Mouse (Mus musculus) thymus, postnatal 36 days (tissue): ENCODE data around the gene Ccz1.
A peak's percentile ranks its signal among the peaks of the same experiment; 100 is the strongest.

Experiments used
- DNase-seq, 2 experiments: peaks; one replicate each; pipeline ENCODE4 v3.0.0; 2022; ENCODE audit warnings: mixed read lengths in 2 of 2

Gene Ccz1

GRCm38 (mm10) chr5:143993849-143994248 lies 20.8 kb downstream of the Ccz1 start:
- DNase-seq = no peak

DNA sequence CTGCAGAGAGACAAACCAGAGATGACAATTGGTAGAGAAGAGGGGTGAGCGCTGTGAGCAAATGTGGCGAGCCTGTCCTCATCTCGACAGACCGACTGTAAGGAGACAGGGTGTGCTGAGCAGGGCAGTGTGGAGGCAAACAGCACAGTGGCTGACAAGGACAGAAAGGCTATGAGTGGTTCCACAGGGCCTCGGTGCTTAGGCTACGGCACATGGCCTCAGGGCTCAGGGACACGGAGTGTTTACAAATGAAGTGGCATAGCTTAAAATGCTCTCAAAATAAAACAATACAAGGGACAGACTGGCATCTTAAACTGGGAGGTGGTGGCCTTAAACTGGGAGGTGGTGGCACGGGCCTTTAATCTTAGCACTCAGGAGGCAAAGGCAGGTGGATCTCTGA lies 21.4 kb downstream of the Ccz1 start:
- DNase-seq = no peak

- no peak for DNase-seq
Observed at GRCm38 (mm10) chr5:143992661-143993060, 22.0 kb downstream of the Ccz1 start.

GRCm38 (mm10) chr5:143990086-143990485 lies 24.6 kb downstream of the Ccz1 start:
- DNase-seq = no peak

GRCm38 (mm10) chr5:143989046-143989445 lies 25.6 kb downstream of the Ccz1 start:
- DNase-seq = no peak

DNA sequence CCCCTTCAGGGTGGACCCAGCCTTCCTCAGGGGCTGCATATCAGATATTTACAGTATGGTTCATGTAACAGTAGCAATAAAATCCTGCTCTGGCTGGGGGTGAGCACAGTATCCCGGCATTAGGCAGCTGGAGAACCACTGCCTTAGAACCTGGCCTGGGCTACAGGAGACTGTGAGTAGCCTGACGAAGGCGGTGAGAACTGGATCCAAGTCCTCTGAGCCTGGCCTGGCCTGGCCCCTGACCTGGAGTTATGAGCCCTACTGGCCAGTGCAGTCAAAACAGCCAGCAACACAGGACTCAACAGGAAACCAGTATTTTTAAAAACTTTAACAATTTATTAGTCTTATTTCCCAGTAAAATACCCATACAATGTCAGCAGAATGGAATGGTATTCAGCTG lies 27.1 kb downstream of the Ccz1 start:
- no peak for DNase-seq

- no peak for DNase-seq
Observed at GRCm38 (mm10) chr5:143985381-143985780, 29.3 kb downstream of the Ccz1 start.

DNA sequence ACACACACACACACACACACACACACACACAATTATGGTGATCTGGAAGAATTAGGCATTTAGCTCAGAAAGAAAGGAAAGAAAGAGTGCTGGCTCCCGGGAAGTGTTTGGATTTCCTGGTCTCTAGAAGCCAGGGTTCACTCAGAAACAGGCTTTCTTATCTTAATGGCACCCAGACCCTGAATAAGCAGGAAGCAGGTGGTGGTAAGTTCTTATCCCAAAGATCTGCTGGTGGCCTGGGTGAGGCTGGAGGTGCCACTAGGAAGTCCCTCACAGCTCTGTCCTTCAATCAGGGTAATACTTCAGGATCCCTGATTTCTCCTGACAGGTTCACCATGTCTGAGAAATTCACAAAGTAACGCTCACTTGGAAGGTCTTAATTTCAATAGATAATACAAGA lies 32.3 kb downstream of the Ccz1 start:
- DNase-seq = no peak

- no peak for DNase-seq
Observed at GRCm38 (mm10) chr5:143980858-143981257, 33.8 kb downstream of the Ccz1 start.

DNA sequence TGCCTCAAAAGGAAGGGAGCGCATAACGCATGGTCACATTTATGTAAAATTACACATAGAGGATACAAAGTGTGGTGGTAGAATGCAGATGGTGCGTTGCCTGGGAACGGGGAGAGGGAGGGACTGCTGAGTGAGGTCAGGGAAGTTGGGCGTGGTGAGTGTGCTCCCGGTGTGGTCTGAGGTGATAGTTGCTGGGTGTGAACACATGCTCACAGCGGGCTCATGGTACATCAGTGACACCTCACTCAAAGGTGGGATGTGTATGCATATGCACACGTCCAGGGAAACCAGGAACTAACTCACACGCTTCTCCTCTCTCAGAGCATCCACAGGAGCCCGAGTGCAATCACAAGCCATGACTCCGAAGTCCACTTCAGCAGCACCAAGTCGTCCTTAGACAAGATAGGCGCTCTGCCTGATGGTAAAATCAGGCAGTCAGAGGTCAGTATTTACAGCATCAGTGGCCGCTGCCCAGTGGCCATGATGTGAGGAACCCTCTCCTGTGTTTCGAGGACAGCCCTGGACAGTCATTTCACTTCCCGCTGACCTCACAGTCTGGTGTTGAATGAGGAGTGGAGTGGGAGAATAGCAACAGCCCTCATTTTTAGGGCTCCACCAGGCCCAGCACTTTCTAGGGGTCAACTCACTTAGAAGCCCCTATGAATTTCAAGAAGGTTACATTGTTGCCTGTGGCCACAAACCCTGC lies 37.8 kb downstream of the Ccz1 start:
- no peak for DNase-seq

GRCm38 (mm10) chr5:143976232-143976631 lies 38.4 kb downstream of the Ccz1 start:
- no peak for DNase-seq

DNA sequence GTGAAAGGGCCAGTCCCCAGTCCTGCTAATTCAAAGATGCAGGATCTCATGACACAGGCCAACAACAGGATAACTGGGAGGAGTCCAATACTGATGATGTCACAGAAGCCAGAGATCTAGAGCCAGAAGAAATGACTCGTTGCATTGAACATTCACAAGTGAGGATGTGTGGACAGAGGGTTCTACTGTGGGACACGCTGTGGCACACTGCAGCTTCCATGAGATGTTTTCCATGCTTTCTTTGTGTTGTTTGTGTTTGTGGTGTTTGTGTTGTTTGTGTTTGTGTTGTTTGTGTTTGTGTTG lies 39.1 kb downstream of the Ccz1 start:
- DNase-seq = no peak

DNA sequence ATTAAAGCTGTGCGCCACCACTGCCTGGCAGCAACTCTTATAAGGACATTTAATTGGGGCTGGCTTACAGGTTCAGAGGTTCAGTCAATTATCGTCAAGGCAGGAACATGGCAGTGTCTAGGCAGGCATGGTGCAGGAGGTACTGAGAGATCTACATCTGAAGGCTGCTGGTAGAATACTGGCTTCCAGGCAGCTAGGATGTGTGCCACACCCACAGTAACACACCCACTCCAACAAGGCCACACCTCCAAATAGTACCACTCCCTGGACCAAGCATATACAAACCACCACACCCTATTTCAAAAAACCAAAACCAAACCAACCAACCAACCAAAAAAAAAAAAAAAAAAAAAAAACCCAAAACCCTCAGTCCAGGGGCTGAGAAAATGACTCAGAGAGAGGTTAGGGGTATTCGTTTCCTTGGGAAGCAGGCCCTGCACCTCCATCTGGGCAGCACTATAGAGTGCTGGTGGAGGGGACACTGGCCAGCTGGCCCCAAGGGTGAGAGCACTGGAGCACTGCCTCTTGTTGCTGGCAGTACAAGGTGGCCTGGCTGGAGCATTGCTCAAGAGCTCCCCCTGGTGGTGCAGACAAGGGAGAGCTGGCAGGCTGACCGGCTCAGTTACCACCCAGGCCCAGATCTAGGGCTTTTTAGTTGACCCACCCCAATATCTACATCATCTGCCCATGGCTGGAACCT lies 39.6 kb downstream of the Ccz1 start:
- DNase-seq = peak; percentile 27 to 35

DNA sequence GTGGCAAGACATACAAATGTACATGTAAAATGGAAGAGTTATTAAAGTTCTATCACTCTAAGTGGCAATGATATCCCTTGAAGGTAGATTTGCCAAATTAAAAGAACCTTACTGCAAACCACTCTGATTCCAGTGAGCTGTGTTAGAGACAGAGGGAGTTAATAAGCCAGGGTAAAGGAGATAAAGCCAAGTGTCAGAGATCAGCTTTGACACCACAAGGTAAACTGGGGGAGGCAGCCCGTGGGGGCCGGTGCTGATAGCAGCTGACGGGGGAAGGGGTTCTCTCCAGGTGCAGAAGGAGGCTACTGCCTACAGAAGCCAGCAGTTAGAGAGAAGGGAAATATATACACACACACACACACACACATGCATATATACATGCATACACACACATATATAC lies 42.0 kb downstream of the Ccz1 start:
- DNase-seq = no peak

DNA sequence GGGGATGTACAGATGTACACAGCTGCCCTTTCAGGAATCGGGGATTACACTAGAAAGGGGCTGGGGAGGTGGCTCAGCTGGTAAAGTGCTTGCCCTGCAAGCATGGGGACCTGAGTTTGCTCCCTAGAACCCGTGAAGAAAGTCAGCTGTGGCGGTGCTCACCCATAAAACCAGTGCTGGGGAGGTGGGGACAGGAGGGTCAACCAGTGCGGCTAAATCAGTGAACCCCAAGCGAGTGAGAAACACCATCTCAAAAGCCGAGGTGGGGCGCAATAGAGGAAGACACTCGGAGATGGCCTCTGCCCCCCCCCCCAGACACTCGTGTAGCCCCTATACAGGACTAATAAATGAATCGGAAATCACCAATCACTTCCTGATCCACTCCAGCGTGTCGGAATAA lies 48.0 kb downstream of the Ccz1 start:
- no peak for DNase-seq

GRCm38 (mm10) chr5:143965586-143966345 lies 48.9 kb downstream of the Ccz1 start:
- no peak for DNase-seq

GRCm38 (mm10) chr5:143961176-143961575 lies 53.5 kb downstream of the Ccz1 start:
- no peak for DNase-seq

GRCm38 (mm10) chr5:143959551-143959950 lies 55.1 kb downstream of the Ccz1 start:
- DNase-seq = no peak

GRCm38 (mm10) chr5:143957101-143957500 lies 57.6 kb downstream of the Ccz1 start:
- DNase-seq = no peak

GRCm38 (mm10) chr5:143950016-143950415 lies 64.7 kb downstream of the Ccz1 start:
- DNase-seq = no peak

- DNase-seq = no peak
Observed at GRCm38 (mm10) chr5:143948361-143948760, 66.3 kb downstream of the Ccz1 start.

GRCm38 (mm10) chr5:143943231-143944125 lies 71.2 kb downstream of the Ccz1 start:
- no peak for DNase-seq

GRCm38 (mm10) chr5:143941588-143941987 lies 73.1 kb downstream of the Ccz1 start:
- DNase-seq = no peak
